Mouse (Mus musculus): ENCODE measurements around the gene Rnf26. TPM values are rescaled to one million over a fixed set of nuclear protein-coding genes. Genes with fewer than 3 reads are reported as not detected.

The Rnf26 gene
- 44.3 and 47.3 TPM in 2 replicates for polyA plus RNA-seq (2012)

GRCm38 (mm10) chr9:44113105-44113789 is at the start of gene Rnf26, which contains the start of gene Gm49380:
Gene Rnf26 (minus strand): TSS chr9:44113517.
Gene Gm49380 (minus strand): TSS chr9:44113500.

GRCm38 (mm10) chr9:44134101-44134850 is 21.0 kb upstream of the Rnf26 start, which contains the start of gene Mcam:
Gene Mcam (plus strand): TSS chr9:44134469.

GRCm38 (mm10) chr9:44107110-44107509 is 6.2 kb downstream of the Rnf26 start, which contains the start of gene C1qtnf5:
Gene C1qtnf5 (plus strand): TSS chr9:44107245.

GRCm38 (mm10) chr9:44101490-44101889 is 11.8 kb downstream of the Rnf26 start, which contains the start of gene Mfrp:
Gene Mfrp (plus strand): TSS chr9:44101729.

GRCm38 (mm10) chr9:44066785-44067225 is 46.5 kb downstream of the Rnf26 start, which contains the start of gene Usp2:
Gene Usp2 (plus strand): TSS chr9:44067021.

Other genes starting within 250 kb of the Rnf26 start
- 5.2 and 6.1 TPM in 2 replicates for gene Thy1, start 70.1 kb downstream of the Rnf26 start, polyA plus RNA-seq (2012)
- gene Usp2, start 46.5 kb downstream of the Rnf26 start, polyA plus RNA-seq (2012) = 7.3 and 8.2 TPM in 2 replicates
- 0.15 and 0.47 TPM in 2 replicates for gene Mfrp, start 11.8 kb downstream of the Rnf26 start, polyA plus RNA-seq (2012)
- 0.28 and 0.50 TPM in 2 replicates for gene C1qtnf5, start 6.3 kb downstream of the Rnf26 start, polyA plus RNA-seq (2012)
- gene Gm49380, start within 50 bp of the Rnf26 start, polyA plus RNA-seq (2012) = not detected in 2 replicates
- gene Mcam, start 21.0 kb upstream of the Rnf26 start, polyA plus RNA-seq (2012) = 0.49 and 0.73 TPM in 2 replicates
- gene Cbl, start 120.5 kb upstream of the Rnf26 start, polyA plus RNA-seq (2012) = 17.2 and 20.8 TPM in 2 replicates
- not detected in 2 replicates for gene Ccdc153, start 127.2 kb upstream of the Rnf26 start, polyA plus RNA-seq (2012)
- 0.13 and 0.44 TPM in 2 replicates for gene Pdzd3, start 138.0 kb upstream of the Rnf26 start, polyA plus RNA-seq (2012)
- gene Nlrx1, start 155.1 kb upstream of the Rnf26 start, polyA plus RNA-seq (2012) = 12.4 and 18.2 TPM in 2 replicates
- 12.4 and 16.0 TPM in 2 replicates for gene Abcg4, start 175.1 kb upstream of the Rnf26 start, polyA plus RNA-seq (2012)
- gene Hinfp, start 192.2 kb upstream of the Rnf26 start, polyA plus RNA-seq (2012) = 5.1 and 7.4 TPM in 2 replicates
- 64.6 and 72.7 TPM in 2 replicates for gene C2cd2l, start 206.8 kb upstream of the Rnf26 start, polyA plus RNA-seq (2012)
- gene Dpagt1, start 212.5 kb upstream of the Rnf26 start, polyA plus RNA-seq (2012) = 10.2 and 12.1 TPM in 2 replicates
- gene H2afx, start 221.2 kb upstream of the Rnf26 start, polyA plus RNA-seq (2012) = 701 and 895 TPM in 2 replicates
- gene Hmbs, start 230.7 kb upstream of the Rnf26 start, polyA plus RNA-seq (2012) = 70.8 and 79.3 TPM in 2 replicates
- gene Vps11, start 248.2 kb upstream of the Rnf26 start, polyA plus RNA-seq (2012) = 14.2 and 16.1 TPM in 2 replicates